Mouse (Mus musculus): ENCODE data around the gene Npc1l1. TPM values are rescaled to one million over a fixed set of nuclear protein-coding genes. Genes with fewer than 3 reads are reported as not detected.

Npc1l1 gene
- polyA plus RNA-seq, 2 experiments = 0.23 to 0.25 TPM

DNA sequence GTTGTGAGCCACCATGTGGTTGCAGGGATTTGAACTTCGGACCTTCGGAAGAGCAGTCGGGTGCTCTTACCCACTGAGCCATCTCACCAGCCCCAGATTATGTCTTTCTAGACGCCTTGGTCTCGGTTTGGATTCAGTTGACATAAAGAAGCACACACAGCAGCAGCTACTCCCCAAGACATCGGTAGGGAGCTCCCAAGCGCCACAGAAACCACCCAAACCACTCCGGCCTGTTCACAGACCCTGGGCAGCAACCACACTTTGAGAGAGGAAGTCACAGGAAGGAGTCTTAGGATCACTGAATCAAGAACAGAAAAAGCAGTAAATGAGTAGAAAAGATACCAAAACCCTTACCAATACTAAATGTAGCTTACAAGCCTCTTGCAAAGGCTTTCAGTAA lies 33.2 kb downstream of the Npc1l1 start:
- DNase-seq (ENCODE audit: low spot score) (no peak), ATAC-seq (ENCODE audit: low FRiP score, low read depth) (no peak)
- WGBS = 88% methylated on average over 8 of the region's 8 CpGs
- Histone ChIP-seq H3K9ac (ENCODE audit: low read depth, low read length, severe bottlenecking) (no peak overlapping the region), H3K36me3 (ENCODE audit: control insufficient read depth, insufficient read depth, low read length) (peaks cover 12% of the 10 kb centered on the region), H3K9me3 (ENCODE audit: control insufficient read depth, low read length) (no peaks in the 10 kb centered on the region), H3K4me1 (ENCODE audit: control insufficient read depth, insufficient read depth, low read length) (peaks cover 10% of the 10 kb centered on the region), H3K4me3 (replicated peaks; ENCODE audit: low read length) (no peak overlapping the region), H3K27ac (replicated peaks; ENCODE audit: low read depth, low read length) (no peak overlapping the region), H3K4me2 (replicated peaks; ENCODE audit: low read depth, low read length, severe bottlenecking) (no peak overlapping the region), H3K27me3 (ENCODE audit: control insufficient read depth, insufficient read depth, low read length) (no peaks in the 10 kb centered on the region)
- TF ChIP-seq POLR2A (IDR thresholded peaks at IDR 0.05; ENCODE audit: borderline replicate concordance, extremely low read depth, insufficient read depth, insufficient read length) = no peak

DNA sequence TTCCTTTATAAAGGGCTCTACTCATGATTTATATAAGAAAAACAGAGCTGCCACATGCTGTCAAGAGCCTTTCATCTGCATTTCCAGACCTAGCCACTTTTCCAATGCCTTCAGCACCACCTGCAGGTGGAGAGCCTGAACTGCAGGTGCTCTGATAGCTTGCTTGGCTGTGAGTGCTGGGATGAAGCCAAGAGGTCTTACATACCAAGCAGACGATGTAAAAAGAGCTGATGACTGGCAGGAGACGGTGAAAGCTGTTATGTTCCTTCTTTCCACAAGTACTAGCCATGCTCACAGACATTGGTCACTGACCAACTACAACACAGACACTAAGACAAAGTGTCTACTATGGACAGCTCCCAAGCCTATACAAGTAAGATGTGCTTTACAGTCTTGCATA lies 42.1 kb downstream of the Npc1l1 start:
- DNase-seq (ENCODE audit: low spot score) (peak; percentile 94), ATAC-seq (ENCODE audit: low FRiP score, low read depth) (peak; percentile 69)
- Histone ChIP-seq H3K27ac (replicated peaks; ENCODE audit: low read depth, low read length) (no peak overlapping the region), H3K27me3 (ENCODE audit: control insufficient read depth, insufficient read depth, low read length) (no peaks in the 10 kb centered on the region), H3K9me3 (ENCODE audit: control insufficient read depth, low read length) (no peaks in the 10 kb centered on the region), H3K4me3 (replicated peaks; ENCODE audit: low read length) (no peak overlapping the region), H3K9ac (ENCODE audit: low read depth, low read length, severe bottlenecking) (no peak overlapping the region), H3K4me2 (replicated peaks; ENCODE audit: low read depth, low read length, severe bottlenecking) (no peak overlapping the region), H3K36me3 (ENCODE audit: control insufficient read depth, insufficient read depth, low read length) (peaks cover 24% of the 10 kb centered on the region), H3K4me1 (ENCODE audit: control insufficient read depth, insufficient read depth, low read length) (peaks cover 9% of the 10 kb centered on the region; the same call in 1 of the 2 replicates)
- 0% methylated on average over 2 of the region's 2 CpGs for WGBS
- TF ChIP-seq POLR2A (IDR thresholded peaks at IDR 0.05; ENCODE audit: borderline replicate concordance, extremely low read depth, insufficient read depth, insufficient read length) = no peak; the same call in 1 of the 2 replicates

DNA sequence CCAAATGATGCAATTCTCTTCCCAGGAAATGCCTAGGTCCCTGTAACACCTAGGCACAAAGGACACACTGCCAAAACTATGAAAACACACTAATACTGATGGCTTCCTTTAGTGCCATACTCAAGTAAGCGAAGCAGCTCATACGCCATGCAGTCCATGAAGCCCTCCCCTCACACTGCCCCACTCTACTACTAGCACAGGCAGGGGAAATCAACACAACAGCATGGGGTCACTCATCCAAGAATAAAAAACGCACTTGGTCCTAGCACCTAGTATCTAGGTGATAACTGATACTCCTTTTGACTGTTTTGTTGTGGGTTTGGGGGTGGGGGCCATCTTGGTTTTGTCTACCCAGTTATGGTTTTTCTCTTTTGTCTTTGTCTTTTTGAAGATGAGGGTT lies 42.5 kb downstream of the Npc1l1 start:
- no peak overlapping the region for H3K27ac ChIP-seq (replicated peaks; ENCODE audit: low read depth, low read length)
- peaks cover 9% of the 10 kb centered on the region; the same call in 1 of the 2 replicates for H3K4me1 ChIP-seq (ENCODE audit: control insufficient read depth, insufficient read depth, low read length)
- ATAC-seq (ENCODE audit: low FRiP score, low read depth) (no peak), DNase-seq (ENCODE audit: low spot score) (no peak)
- H3K27me3 ChIP-seq (ENCODE audit: control insufficient read depth, insufficient read depth, low read length) = no peaks in the 10 kb centered on the region
- no peak overlapping the region for H3K4me3 ChIP-seq (replicated peaks; ENCODE audit: low read length)
- no peak overlapping the region for H3K9ac ChIP-seq (ENCODE audit: low read depth, low read length, severe bottlenecking)
- H3K36me3 ChIP-seq (ENCODE audit: control insufficient read depth, insufficient read depth, low read length) = peaks cover 20% of the 10 kb centered on the region
- H3K9me3 ChIP-seq (ENCODE audit: control insufficient read depth, low read length) = no peaks in the 10 kb centered on the region
- 81% methylated on average over 3 of the region's 3 CpGs for WGBS
- H3K4me2 ChIP-seq (replicated peaks; ENCODE audit: low read depth, low read length, severe bottlenecking) = no peak overlapping the region
- no peak for TF ChIP-seq POLR2A (IDR thresholded peaks at IDR 0.05; ENCODE audit: borderline replicate concordance, extremely low read depth, insufficient read depth, insufficient read length)

DNA sequence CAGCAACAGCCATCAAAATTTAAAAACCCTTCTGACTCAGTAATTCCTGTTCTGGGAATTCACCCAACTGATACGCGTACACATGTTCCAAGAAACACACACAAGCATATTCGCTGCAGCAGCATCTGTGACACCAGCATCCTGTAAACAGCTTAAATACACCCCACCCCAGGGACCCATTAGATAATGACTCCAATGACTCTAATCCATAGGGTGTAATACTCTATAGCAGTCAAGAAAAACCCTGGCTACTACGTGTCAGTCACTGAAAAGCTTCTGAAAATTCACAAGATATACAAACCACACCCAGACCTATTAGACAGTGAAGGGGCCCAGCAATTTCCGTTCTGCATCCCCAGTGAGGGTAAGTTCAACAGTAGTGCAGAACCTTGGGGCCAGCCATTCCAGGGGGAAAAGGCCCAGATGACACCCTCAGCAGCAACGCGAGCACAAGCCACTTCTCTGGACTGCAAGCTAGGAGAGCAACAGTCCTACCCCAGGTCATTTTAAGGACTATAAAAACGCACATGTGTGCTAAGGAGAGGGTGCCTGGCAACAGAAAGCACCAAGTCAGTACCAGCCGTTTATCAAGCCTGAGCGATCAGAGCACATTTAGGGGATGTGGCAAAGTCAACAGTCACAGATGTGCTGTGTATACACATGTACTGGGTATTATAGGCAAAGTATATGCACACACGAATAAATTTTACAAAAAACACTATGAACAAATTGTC lies 45.6 kb downstream of the Npc1l1 start:
- no peak for TF ChIP-seq POLR2A (IDR thresholded peaks at IDR 0.05; ENCODE audit: borderline replicate concordance, extremely low read depth, insufficient read depth, insufficient read length)
- Histone ChIP-seq H3K27ac (replicated peaks; ENCODE audit: low read depth, low read length) (no peak overlapping the region), H3K27me3 (ENCODE audit: control insufficient read depth, insufficient read depth, low read length) (no peaks in the 10 kb centered on the region), H3K9ac (ENCODE audit: low read depth, low read length, severe bottlenecking) (no peak overlapping the region), H3K9me3 (ENCODE audit: control insufficient read depth, low read length) (no peaks in the 10 kb centered on the region), H3K4me3 (replicated peaks; ENCODE audit: low read length) (no peak overlapping the region), H3K4me1 (ENCODE audit: control insufficient read depth, insufficient read depth, low read length) (peaks cover 9% of the 10 kb centered on the region; the same call in 1 of the 2 replicates), H3K36me3 (ENCODE audit: control insufficient read depth, insufficient read depth, low read length) (0 out of 2 replicates have a peak, but pooled peaks cover 4% of the 10 kb centered on the region), H3K4me2 (replicated peaks; ENCODE audit: low read depth, low read length, severe bottlenecking) (no peak overlapping the region)
- ATAC-seq (ENCODE audit: low FRiP score, low read depth) = no peak
- no peak for DNase-seq (ENCODE audit: low spot score)
- 57% methylated on average over 11 of the region's 11 CpGs for WGBS

DNA sequence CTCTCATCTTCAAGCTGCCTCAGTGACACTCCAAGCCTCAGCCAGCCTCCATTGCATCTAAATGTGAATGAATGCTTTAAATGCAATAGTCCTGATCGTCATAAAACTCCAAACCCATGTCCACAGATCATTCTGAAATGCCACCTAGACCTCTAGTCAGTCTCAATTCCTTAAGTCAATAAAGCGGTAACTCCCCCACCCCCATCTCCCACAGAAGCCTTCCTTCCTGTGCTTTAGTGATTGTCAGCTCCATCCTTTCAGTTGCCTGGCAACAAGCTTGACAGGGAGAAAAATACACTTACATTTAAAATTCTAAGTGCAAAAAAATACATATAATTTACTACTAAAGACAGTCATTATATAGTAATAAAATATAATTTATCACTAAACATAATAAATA lies 46.7 kb downstream of the Npc1l1 start:
- no peak for TF ChIP-seq POLR2A (IDR thresholded peaks at IDR 0.05; ENCODE audit: borderline replicate concordance, extremely low read depth, insufficient read depth, insufficient read length)
- H3K4me3 ChIP-seq (replicated peaks; ENCODE audit: low read length) = no peak overlapping the region
- H3K27ac ChIP-seq (replicated peaks; ENCODE audit: low read depth, low read length) = no peak overlapping the region
- H3K27me3 ChIP-seq (ENCODE audit: control insufficient read depth, insufficient read depth, low read length) = no peaks in the 10 kb centered on the region
- 88% methylated on average over 2 of the region's 2 CpGs for WGBS
- no peaks in the 10 kb centered on the region for H3K9me3 ChIP-seq (ENCODE audit: control insufficient read depth, low read length)
- 0 out of 2 replicates have a peak, but pooled peaks cover 4% of the 10 kb centered on the region for H3K36me3 ChIP-seq (ENCODE audit: control insufficient read depth, insufficient read depth, low read length)
- no peak overlapping the region for H3K9ac ChIP-seq (ENCODE audit: low read depth, low read length, severe bottlenecking)
- DNase-seq (ENCODE audit: low spot score) (no peak), ATAC-seq (ENCODE audit: low FRiP score, low read depth) (no peak)
- H3K4me1 ChIP-seq (ENCODE audit: control insufficient read depth, insufficient read depth, low read length) = peaks cover 17% of the 10 kb centered on the region
- no peak overlapping the region for H3K4me2 ChIP-seq (replicated peaks; ENCODE audit: low read depth, low read length, severe bottlenecking)

Data from limb, embryonic 14.5 days (tissue).